Mouse (Mus musculus) hindbrain, embryonic 12.5 days (tissue): ENCODE results near the gene Sirt7. TPM values are rescaled to one million over a fixed set of nuclear protein-coding genes. Genes with fewer than 3 reads are reported as not detected.

Experiments used
- ATAC-seq: fragments of 200-750 bp; cut with Nextera tagmentation; 2 replicates; pipeline ENCODE4 v1.8.0; 2017; ENCODE audit warnings: moderate TSS enrichment; ENCODE audit not compliant: low FRiP score
- H3K27ac ChIP-seq: fragments of 300-500 bp; sonication (generic); 2 replicates; pipeline ENCODE4 v1.5.1; 2016; ENCODE audit warnings: mild to moderate bottlenecking
- H3K27me3 ChIP-seq: fragments of 300-500 bp; sonication (generic); 2 replicates; pipeline ENCODE4 v1.6.1; 2016; ENCODE audit warnings: mild to moderate bottlenecking
- H3K36me3 ChIP-seq: fragments of 300-500 bp; sonication (generic); 2 replicates; pipeline ENCODE4 v1.6.1; 2016; ENCODE audit warnings: mild to moderate bottlenecking
- H3K4me1 ChIP-seq: fragments of 300-500 bp; sonication (generic); 2 replicates; pipeline ENCODE4 v1.6.1; 2016
- H3K4me2 ChIP-seq: fragments of 300-500 bp; sonication (generic); replicated peaks from 2 replicates; pipeline ENCODE4 v1.6.1; 2016; ENCODE audit warnings: mild to moderate bottlenecking
- H3K4me3 ChIP-seq: fragments of 300-500 bp; sonication (generic); 2 replicates; pipeline ENCODE4 v1.5.1; 2016; ENCODE audit warnings: mild to moderate bottlenecking
- H3K9ac ChIP-seq: fragments of 300-500 bp; sonication (generic); 2 replicates; pipeline ENCODE4 v1.6.1; 2016; ENCODE audit warnings: mild to moderate bottlenecking, moderate library complexity
- H3K9me3 ChIP-seq: fragments of 300-500 bp; sonication (generic); replicated peaks from 2 replicates; pipeline ENCODE4 v1.6.1; 2016; ENCODE audit warnings: mild to moderate bottlenecking
- WGBS: fragments of 180-500 bp; shearing (Covaris S2); methylation state at CpG from one replicate; pipeline ENCODE4 v1.1.7; 2016; 5-methylcytosine and 5-hydroxymethylcytosine counted together
- polyA plus RNA-seq: library from polyadenylated mRNA; unstranded; fragments of >200 nt; fragmentation: Nextera tagmentation; extraction: Ambion mirVana; gene quantifications from 2 replicates; pipeline ENCODE4 v1.2.1, GENCODE M21; 2016

Sirt7 gene
- polyA plus RNA-seq, 1 experiment from 2014 or later, result 43.9 TPM

GRCm38 (mm10) chr11:120610477-120611046 is 14.5 kb downstream of the Sirt7 start:
- H3K4me1 ChIP-seq, result peaks cover 13% of the 10 kb centered on the region
- no peak for ATAC-seq
- no peaks in the 10 kb centered on the region for H3K9me3 ChIP-seq
- H3K4me3 ChIP-seq, result no peak overlapping the region
- no peak overlapping the region for H3K4me2 ChIP-seq
- H3K27me3 ChIP-seq, result peaks cover 26% of the 10 kb centered on the region
- peaks cover 66% of the 10 kb centered on the region for H3K36me3 ChIP-seq
- H3K27ac ChIP-seq, result no peak overlapping the region
- H3K9ac ChIP-seq, result no peak overlapping the region
- WGBS, result 79% methylated on average over 9 of the region's 9 CpGs

- no peak overlapping the region for H3K4me2 ChIP-seq
- H3K4me3 ChIP-seq, result no peak overlapping the region
- 38% methylated on average over 8 of the region's 8 CpGs for WGBS
- H3K9ac ChIP-seq, result no peak overlapping the region
- H3K27me3 ChIP-seq, result peaks cover 26% of the 10 kb centered on the region
- H3K27ac ChIP-seq, result no peak overlapping the region
- ATAC-seq, result no peak
- H3K4me1 ChIP-seq, result peaks cover 9% of the 10 kb centered on the region
- H3K36me3 ChIP-seq, result peaks cover 72% of the 10 kb centered on the region
- H3K9me3 ChIP-seq, result no peaks in the 10 kb centered on the region
These were observed 15.8 kb downstream of the Sirt7 start for GRCm38 (mm10) chr11:120609250-120609649.

- H3K27me3 ChIP-seq, result peaks cover 26% of the 10 kb centered on the region
- H3K4me1 ChIP-seq, result peaks cover 9% of the 10 kb centered on the region
- 5% methylated on average over 45 of the region's 45 CpGs for WGBS
- no peak within 1 kb of the TSS for H3K27ac ChIP-seq
- ATAC-seq, result no peak
- no peaks in the 10 kb centered on the region for H3K9me3 ChIP-seq
- H3K36me3 ChIP-seq, result peaks cover 77% of the 10 kb centered on the region
- H3K9ac ChIP-seq, result peak within 1 kb of the TSS; percentile 43; the same call in 1 of the 2 replicates
- peak within 1 kb of the TSS; percentile 48 for H3K4me2 ChIP-seq
- H3K4me3 ChIP-seq, result peak within 1 kb of the TSS; percentile 13
These were observed 16.6 kb downstream of the Sirt7 start, which contains the start of gene Npb for GRCm38 (mm10) chr11:120608241-120609034. Gene Npb (plus strand): TSS chr11:120608477.

- Histone ChIP-seq H3K9ac (no peak overlapping the region), H3K4me1 (peaks cover 9% of the 10 kb centered on the region), H3K4me3 (no peak overlapping the region), H3K9me3 (no peaks in the 10 kb centered on the region), H3K4me2 (no peak overlapping the region), H3K27ac (no peak overlapping the region), H3K27me3 (peaks cover 26% of the 10 kb centered on the region), H3K36me3 (peaks cover 76% of the 10 kb centered on the region)
- no peak for ATAC-seq
- WGBS, result 83% methylated on average over 4 of the region's 4 CpGs
These were observed 18.3 kb downstream of the Sirt7 start for GRCm38 (mm10) chr11:120606764-120607163.

- Histone ChIP-seq H3K27ac (no peak overlapping the region), H3K9me3 (no peaks in the 10 kb centered on the region), H3K4me1 (peaks cover 9% of the 10 kb centered on the region), H3K4me2 (no peak overlapping the region), H3K36me3 (peaks cover 71% of the 10 kb centered on the region), H3K4me3 (no peak overlapping the region), H3K27me3 (peaks cover 26% of the 10 kb centered on the region), H3K9ac (no peak overlapping the region)
- WGBS, result 92% methylated on average over 7 of the region's 7 CpGs
- ATAC-seq, result no peak
These were observed 19.4 kb downstream of the Sirt7 start for GRCm38 (mm10) chr11:120605667-120606066.

- Histone ChIP-seq H3K9ac (no peak overlapping the region), H3K4me2 (no peak overlapping the region), H3K9me3 (no peaks in the 10 kb centered on the region), H3K4me3 (no peak overlapping the region), H3K36me3 (peaks cover 60% of the 10 kb centered on the region), H3K27ac (no peak overlapping the region), H3K4me1 (peaks cover 13% of the 10 kb centered on the region), H3K27me3 (peaks cover 12% of the 10 kb centered on the region)
- ATAC-seq, result no peak
- WGBS, result 88% methylated on average over 2 of the region's 2 CpGs
These were observed 21.5 kb downstream of the Sirt7 start for GRCm38 (mm10) chr11:120603545-120603944.

- no peak for ATAC-seq
- Histone ChIP-seq H3K4me3 (no peak overlapping the region), H3K4me1 (peaks cover 21% of the 10 kb centered on the region), H3K27ac (no peak overlapping the region), H3K9ac (no peak overlapping the region), H3K4me2 (no peak overlapping the region), H3K9me3 (no peaks in the 10 kb centered on the region), H3K36me3 (peaks cover 55% of the 10 kb centered on the region), H3K27me3 (no peaks in the 10 kb centered on the region)
- WGBS, result 98% methylated on average over 3 of the region's 3 CpGs
These were observed 24.3 kb downstream of the Sirt7 start for GRCm38 (mm10) chr11:120600716-120601115.

- Histone ChIP-seq H3K27ac (peak overlapping the region; percentile 91), H3K36me3 (peaks cover 52% of the 10 kb centered on the region), H3K4me1 (peaks cover 21% of the 10 kb centered on the region), H3K4me3 (peak overlapping the region; percentile 83), H3K9me3 (no peaks in the 10 kb centered on the region), H3K4me2 (peak overlapping the region; percentile 96), H3K27me3 (no peaks in the 10 kb centered on the region), H3K9ac (peak overlapping the region; percentile 93)
- WGBS, result 44% methylated on average over 17 of the region's 17 CpGs
- ATAC-seq, result no peak
These were observed 26.0 kb downstream of the Sirt7 start for GRCm38 (mm10) chr11:120598990-120599549.

GRCm38 (mm10) chr11:120598283-120598989 is 26.6 kb downstream of the Sirt7 start, which contains the start of the genes Alyref and Anapc11:
Gene Alyref (minus strand): TSS chr11:120598365.
Gene Anapc11 (plus strand): TSS chr11:120598421.
- WGBS, result under 1% methylated on average over 88 of the region's 88 CpGs
- H3K36me3 ChIP-seq, result peaks cover 52% of the 10 kb centered on the region
- H3K4me1 ChIP-seq, result peaks cover 21% of the 10 kb centered on the region
- peak within 1 kb of the TSS; percentile 83 for H3K4me3 ChIP-seq
- H3K4me2 ChIP-seq, result peak within 1 kb of the TSS; percentile 96
- H3K27ac ChIP-seq, result peak within 1 kb of the TSS; percentile 91
- no peaks in the 10 kb centered on the region for H3K9me3 ChIP-seq
- no peaks in the 10 kb centered on the region for H3K27me3 ChIP-seq
- H3K9ac ChIP-seq, result peak within 1 kb of the TSS; percentile 93
- peak; percentile 97 for ATAC-seq

- no peaks in the 10 kb centered on the region for H3K27me3 ChIP-seq
- H3K4me3 ChIP-seq, result peak overlapping the region; percentile 83
- H3K27ac ChIP-seq, result peak overlapping the region; percentile 91
- H3K9me3 ChIP-seq, result no peaks in the 10 kb centered on the region
- peak overlapping the region; percentile 96 for H3K4me2 ChIP-seq
- peaks cover 21% of the 10 kb centered on the region for H3K4me1 ChIP-seq
- WGBS, result 4% methylated on average over 96 of the region's 99 CpGs
- H3K9ac ChIP-seq, result peak overlapping the region; percentile 93
- H3K36me3 ChIP-seq, result peaks cover 52% of the 10 kb centered on the region
- peak; percentile 81 for ATAC-seq
These were observed 27.5 kb downstream of the Sirt7 start for GRCm38 (mm10) chr11:120597240-120598235.

- H3K4me1 ChIP-seq, result no peaks in the 10 kb centered on the region
- no peak overlapping the region for H3K27ac ChIP-seq
- H3K4me2 ChIP-seq, result no peak overlapping the region
- no peak overlapping the region for H3K9ac ChIP-seq
- H3K4me3 ChIP-seq, result no peak overlapping the region
- 97% methylated on average over 6 of the region's 6 CpGs for WGBS
- H3K27me3 ChIP-seq, result no peaks in the 10 kb centered on the region
- H3K36me3 ChIP-seq, result peaks cover 84% of the 10 kb centered on the region
- no peaks in the 10 kb centered on the region; the same call in 1 of the 2 replicates for H3K9me3 ChIP-seq
- no peak for ATAC-seq
These were observed 36.5 kb downstream of the Sirt7 start for GRCm38 (mm10) chr11:120588531-120588930.
